Mouse (Mus musculus): ENCODE results near the gene Scn2b.

Scn2b gene

GRCm38 (mm10) chr9:45117741-45118431, at the start of gene Scn2b:
Scn2b (plus strand) TSS chr9:45117782.
- peak; percentile 37 for DNase-seq

DNA sequence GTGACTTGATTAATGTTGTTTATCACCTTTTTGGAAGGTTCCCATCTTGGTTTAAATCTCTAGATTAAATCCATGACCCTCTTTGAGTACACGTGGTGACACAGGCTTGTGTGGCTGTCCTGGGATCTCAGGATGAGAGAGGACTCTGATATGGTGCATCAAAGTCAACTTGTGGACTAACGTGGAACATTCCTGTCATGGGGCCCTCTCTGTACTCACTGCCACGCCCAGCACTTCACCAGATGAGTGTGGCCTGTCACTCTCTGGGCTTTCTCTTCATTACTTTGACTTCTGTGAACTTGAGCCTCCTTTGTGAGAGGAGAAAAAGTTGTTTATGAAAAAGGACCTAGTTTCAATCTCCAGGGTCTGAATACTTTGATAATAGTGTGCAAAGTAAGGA, 45.8 kb upstream of the Scn2b start:
- DNase-seq = no peak

DNA sequence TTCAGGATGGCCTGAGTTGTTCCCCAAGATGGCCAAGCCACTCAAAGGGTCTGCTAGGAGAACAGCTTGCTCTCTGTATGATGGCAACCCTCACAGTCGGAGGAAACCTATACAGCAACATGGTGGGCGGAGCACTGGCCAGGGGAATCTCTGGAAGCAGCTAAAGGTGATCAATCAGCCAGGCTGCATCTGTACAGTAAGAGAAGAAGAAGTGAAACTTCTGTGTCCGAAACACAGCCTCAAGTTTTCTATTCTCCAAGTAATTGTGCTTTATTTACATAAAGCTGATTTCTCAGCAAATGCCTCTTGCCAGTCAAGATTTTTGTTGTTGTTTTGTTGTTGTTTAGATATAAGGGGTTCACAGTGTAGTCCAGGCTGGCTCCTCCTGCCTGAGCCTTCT, 39.7 kb upstream of the Scn2b start:
- DNase-seq = no peak

- DNase-seq = no peak
These were observed 38.6 kb upstream of the Scn2b start, which contains the start of gene Jaml for GRCm38 (mm10) chr9:45079011-45079410. Jaml (plus strand) TSS chr9:45079183.

GRCm38 (mm10) chr9:45083132-45083531, 34.5 kb upstream of the Scn2b start:
- DNase-seq = no peak

DNA sequence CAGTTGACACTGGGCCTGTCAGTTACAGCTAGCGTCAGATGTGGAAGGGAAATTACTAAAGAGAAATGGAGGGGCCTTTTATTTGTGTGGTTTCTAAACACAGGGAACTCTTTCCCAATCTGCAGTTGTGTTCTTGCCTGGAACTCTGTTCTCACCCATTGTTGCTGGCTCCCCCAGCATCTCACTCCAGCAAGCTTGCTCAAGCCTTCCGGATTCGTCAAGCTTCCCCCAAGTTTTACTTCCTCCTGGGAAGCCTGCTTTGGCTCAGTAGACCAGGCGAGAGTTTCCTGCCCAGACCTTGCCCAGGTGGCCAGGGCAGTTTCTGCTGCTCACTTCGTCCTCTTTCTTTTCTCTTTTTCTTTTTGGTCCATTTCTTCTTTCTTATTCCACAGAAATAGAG, 33.0 kb upstream of the Scn2b start:
- DNase-seq = no peak

DNA sequence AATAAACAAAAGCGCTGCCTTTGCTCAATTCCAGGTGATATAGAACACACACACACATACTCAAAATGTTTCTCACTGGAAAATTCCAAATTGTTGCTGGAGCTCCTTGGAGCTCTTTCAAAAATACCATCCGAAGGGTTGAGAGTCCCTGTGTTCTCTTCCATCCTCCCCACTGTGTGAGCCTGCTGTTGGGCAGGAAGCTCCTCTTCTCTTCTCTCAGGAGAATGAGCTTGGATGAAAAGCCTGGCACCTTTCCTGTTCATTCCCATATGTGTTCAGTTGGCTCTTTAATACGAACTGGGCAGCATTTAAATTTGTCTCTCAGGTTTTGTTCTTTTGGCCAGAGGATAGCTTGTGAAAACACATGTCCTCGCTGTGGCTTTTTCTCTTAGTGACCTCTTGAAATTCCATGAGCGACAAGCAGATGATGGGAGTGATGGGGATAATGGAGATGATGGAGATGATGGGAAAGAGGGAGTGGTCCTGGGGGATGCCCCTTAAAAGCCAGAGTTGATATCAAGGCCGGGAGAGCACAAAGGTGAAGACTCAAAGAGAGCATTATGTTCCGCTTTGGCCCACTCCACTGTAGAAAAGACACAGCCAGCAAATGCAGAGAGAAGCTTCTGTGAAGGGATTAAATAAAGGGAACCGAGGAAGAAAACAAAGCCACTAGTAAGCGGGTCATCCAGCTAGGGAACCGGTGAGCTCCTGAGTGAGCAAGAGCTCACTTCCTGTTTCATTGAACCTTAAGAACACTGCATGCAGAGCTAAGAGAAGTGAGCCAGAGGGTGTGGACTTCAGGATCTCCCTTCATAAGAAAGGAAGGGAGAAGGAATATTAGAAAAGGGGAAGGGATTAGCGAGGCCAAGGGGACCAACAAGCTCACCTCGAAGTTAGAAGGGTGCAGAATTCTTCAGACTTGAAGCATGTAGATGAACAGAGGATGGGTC, 31.6 kb upstream of the Scn2b start:
- DNase-seq = no peak

DNA sequence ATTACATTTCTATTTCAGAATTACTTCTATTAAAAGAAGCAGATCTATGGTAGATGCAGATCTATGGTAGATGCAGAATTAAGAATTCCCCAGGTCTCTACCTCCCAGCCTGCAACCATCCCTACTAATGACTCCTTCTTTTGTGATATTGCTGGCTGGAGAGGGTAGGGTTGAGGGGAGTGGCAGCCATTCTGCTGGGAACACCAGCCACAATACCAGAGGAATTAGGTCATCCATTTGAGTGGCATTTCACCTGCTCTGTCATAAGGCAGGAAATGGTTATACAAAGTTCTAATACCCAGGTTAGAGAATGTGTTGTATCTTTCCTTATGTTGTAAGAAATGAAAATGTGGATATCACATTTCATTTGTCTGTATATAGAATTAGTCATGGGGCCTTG, 29.5 kb upstream of the Scn2b start:
- DNase-seq = no peak

DNA sequence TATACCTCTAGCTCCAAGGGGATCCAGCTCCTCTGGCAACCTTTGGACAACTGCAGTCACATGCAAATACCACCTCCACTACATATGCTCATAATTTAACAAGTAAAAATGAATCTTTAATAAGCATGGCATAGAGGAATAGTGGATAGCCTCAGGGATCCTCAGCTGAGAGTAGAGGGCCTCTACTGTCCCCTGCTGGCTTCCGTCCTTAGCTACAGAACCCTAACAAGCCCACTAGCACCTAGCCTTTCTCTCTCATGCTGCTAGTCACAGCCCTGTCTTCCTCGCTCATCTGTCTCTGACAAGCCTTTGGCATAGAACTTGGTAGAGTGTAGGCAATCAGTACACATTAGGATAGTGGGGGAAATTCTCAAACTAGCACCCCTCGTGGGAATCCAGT, 26.8 kb upstream of the Scn2b start:
- DNase-seq = no peak

GRCm38 (mm10) chr9:45092641-45093040, 24.9 kb upstream of the Scn2b start:
- DNase-seq = no peak

DNA sequence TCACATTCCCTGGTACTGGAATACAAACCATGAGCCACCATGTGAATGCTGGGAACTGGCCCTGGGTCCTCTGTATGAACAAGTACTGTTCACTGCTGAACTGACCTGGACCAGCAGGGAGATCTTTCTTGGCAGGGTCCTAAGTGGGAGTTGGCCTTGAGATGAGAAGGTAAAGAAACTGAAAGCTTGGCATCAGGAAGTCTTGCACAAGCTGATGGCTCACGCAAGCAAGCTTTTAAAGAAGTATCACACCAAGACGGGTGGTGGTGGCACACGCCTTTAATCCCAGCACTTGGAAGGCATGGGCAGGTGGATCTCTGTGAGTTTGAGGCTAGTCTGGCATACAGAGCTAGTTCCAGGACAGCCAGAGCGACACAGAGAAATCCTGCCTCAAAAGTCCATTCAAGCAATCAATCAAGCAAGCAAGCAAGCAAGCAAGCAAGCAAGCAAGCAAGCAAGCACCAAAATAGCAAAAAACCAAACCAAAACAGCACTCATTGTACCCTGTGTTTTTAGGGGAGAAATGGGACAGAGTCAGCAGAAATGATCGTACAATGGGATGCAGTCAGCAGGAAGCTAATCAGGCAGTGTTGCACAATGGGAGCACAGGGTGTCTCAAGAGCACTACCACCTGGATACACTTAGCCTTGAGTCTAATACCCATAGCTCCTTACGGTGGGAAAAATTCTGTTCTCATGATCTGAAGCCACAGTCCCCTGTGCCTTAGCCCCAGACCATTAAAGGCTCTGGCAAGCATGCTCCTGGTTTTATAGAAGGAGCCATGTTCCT, 22.2 kb upstream of the Scn2b start:
- DNase-seq = no peak

DNA sequence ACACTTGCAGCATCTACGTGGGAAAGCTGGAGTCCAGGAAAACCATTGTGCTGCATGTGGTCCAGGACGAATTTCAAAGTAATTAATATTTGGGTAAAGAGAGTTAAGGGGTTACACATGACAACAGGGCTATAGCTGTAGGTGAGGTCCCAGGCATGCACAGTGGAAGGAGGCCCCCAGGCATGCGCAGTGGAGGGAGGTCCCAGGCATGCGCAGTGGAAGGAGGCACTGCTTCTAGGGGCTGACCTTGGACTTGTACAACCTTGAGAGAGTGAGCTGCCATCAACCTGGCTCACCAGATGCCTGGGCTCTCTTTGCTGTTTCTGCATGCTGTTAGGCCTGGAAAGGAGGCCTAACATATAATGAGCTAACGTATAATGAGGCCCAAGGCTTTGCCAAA, 19.7 kb upstream of the Scn2b start:
- DNase-seq = no peak

DNA sequence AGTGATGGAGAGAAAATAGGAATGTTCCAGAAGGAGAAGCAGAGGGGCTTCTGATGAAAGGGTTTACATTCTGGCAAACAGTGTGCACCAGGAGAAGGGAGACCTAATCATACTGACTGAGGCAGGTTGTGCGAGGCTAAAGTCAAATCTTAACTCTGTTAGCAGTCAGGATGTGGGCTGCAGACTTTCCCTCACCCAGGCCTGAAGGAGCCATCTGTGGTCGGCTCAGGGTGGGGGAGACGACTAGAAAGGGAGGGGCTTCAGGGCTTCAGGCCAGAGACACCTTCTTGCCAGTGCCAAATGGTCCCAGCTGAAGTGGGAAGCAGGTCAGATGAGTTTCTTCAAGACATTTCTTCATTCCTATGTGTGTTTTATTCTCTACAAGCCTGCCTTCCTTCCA, 19.2 kb upstream of the Scn2b start:
- DNase-seq = no peak

DNA sequence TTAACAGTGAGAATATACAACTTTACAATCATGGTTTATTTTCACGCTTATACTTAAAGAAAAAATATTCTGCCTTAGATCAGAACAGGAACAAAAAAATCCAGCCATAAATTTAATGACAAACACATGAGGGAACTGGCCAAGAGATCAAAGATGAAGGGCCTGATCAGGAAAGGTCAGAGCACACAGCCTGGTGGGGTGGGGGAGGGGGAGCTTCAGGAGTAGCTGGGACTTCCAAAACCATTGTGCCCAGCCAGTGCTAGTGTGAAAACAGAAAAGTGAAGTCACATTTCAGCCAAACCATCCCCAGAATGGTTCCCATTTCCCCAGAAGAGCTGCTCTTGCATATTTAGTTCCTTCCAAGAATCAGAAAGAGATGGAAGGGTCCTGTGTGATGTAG, 15.1 kb upstream of the Scn2b start:
- DNase-seq = no peak

DNA sequence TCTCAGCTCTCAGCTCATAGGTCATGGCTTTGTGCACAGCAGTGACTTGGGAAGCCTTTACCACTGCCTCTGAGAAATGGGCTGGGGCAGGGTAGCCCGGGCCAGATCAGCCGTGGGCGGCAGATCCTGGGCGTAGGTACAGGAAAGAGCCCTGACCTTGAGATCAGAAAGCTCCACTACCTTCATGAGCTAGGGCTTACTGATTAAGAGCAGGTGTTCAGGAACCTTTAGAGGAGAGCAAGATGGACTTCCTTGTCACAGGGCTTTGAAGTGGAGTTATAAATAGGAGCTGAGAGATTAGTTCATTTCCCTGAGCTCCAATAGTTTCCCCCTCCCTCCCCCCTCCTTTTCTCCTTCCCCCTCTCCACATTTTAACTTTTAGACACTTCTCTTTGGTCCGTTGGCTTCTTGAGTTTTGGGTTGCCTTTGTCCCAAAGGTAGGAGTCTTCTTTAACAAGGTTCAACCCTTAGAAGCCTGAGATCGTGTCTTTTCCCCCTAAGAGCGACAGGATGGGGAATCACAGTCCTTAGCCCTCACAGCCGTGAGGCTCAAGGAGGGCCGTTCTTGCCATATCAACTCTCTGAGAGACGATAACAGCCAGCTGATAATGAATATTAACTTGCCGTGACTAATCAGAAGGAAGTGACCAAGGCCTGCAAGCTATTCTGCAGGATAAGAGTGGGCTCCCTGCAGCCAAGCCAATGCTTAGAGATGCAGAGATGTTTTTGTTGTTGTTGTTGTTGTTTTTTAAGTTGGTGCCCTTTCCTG, 14.2 kb upstream of the Scn2b start:
- DNase-seq = no peak

- no peak for DNase-seq
These were observed 11.8 kb upstream of the Scn2b start for GRCm38 (mm10) chr9:45105596-45106374.

DNA sequence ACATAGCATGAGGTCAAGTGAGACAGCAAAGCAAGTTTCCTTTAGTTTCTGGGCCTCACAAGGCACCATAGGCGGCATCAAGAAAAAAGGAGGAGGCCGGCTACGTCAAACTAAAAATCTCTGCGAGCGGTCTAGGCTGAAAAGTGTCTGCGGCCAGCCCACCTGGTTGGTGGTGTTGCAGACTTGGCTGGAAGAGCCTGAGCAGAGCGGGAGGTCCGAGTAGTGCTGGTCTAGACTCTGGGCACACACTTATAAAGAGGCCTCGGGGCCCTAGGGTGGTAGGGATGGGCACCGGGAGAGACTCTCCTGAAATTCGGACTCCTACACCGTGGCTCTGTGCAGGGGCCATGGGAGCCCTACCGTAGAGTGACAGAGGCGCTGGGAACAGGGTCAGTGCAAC, 1.9 kb upstream of the Scn2b start:
- peak; percentile 72 for DNase-seq

- DNase-seq = no peak
These were observed 763 bp upstream of the Scn2b start for GRCm38 (mm10) chr9:45116819-45117218.

GRCm38 (mm10) chr9:45118552-45118951, 970 bp downstream of the Scn2b start:
- no peak for DNase-seq

GRCm38 (mm10) chr9:45119316-45119953, 1.9 kb downstream of the Scn2b start:
- DNase-seq = no peak

- DNase-seq = no peak
These were observed 2.5 kb downstream of the Scn2b start for GRCm38 (mm10) chr9:45119954-45120530.
